Comparison of ENCODE assay signal across 15 mouse cellular contexts in genomic region chr6:31147682-31148081, GRCm38 (mm10).
DNase-seq lines count a peak whose midpoint lies in the region; ATAC-seq and TF ChIP-seq lines count a peak whose summit lies in the region.
"Had no signal": no experiment of that assay in that cellular context is flagged by ENCODE, and none has a peak within 500 bp of the region (broad histone marks: within the 10 kb centered on the region; RNA-seq: fewer than 3 reads in every experiment).

No protein-coding gene starts in this region.

- H3K36me3 ChIP-seq in heart, adult 2 months (ENCODE audit: control insufficient read depth, insufficient read depth, low read length): peaks cover 22% of the 10 kb centered on the region
- H3K36me3 ChIP-seq in heart, embryonic 11.5 days (ENCODE audit: control insufficient read depth, insufficient read depth, low read length): no peaks in the 10 kb centered on the region
- no peaks in the 10 kb centered on the region for H3K36me3 ChIP-seq in kidney, postnatal 0 days (ENCODE audit: insufficient read depth, low read length)
- H3K36me3 ChIP-seq: forebrain, embryonic 12.5 days; heart, embryonic 13.5 days; hindbrain, embryonic 10.5 days; limb, embryonic 15.5 days; midbrain, embryonic 13.5 days had no signal

- TF ChIP-seq CTCF in heart, adult 2 months (IDR thresholded peaks at IDR 0.05): no peak
- TF ChIP-seq CTCF in kidney, postnatal 0 days (IDR thresholded peaks at IDR 0.05; ENCODE audit: low read depth): no peak
- no peak for TF ChIP-seq CTCF in embryonic fibroblast, embryonic 13.5 days (IDR thresholded peaks at IDR 0.05; ENCODE audit: borderline replicate concordance, insufficient read depth, low read length)

- 75% methylated on average over 10 of the region's 10 CpGs for WGBS in heart, adult 2 months
- 71% methylated on average over 10 of the region's 10 CpGs for WGBS in heart, embryonic 11.5 days (ENCODE audit: insufficient replicate concordance)
- 55% methylated on average over 10 of the region's 10 CpGs for WGBS in kidney, postnatal 0 days

- no peak for ATAC-seq in heart, embryonic 11.5 days (replicated peaks; ENCODE audit: insufficient number of reproducible peaks, low FRiP score, low TSS enrichment)
- ATAC-seq in kidney, postnatal 0 days (replicated peaks; ENCODE audit: low FRiP score, low read depth): 0 out of 2 replicates have a peak, but pooled peaks have one; percentile 27
- ATAC-seq in monocyte, adult 5-6 weeks (replicated peaks; ENCODE audit: insufficient number of reproducible peaks, low FRiP score, low TSS enrichment, poor library complexity, severe bottlenecking): no peak
- ATAC-seq: midbrain, embryonic 13.5 days had no signal

- peaks cover 10% of the 10 kb centered on the region for H3K79me2 ChIP-seq in heart, adult 2 months (replicated peaks; ENCODE audit: control insufficient read depth, insufficient read depth, low read length)

- peak; percentile 46 to 51 for DNase-seq in heart, adult 2 months
- DNase-seq in kidney, postnatal 0 days (ENCODE audit: low spot score): peak; percentile 17
- no peak for DNase-seq in kidney, postnatal 25 days
- peak; percentile 56 for DNase-seq in Muller cell, postnatal 12 days (ENCODE audit: inconsistent ontology term)
- DNase-seq in right cerebral cortex, adult 2 months (ENCODE audit: low spot score in 2 of 2): no peak
- DNase-seq: B cell, adult 2 months; thymus, adult 2 months had no signal

- H3K4me2 ChIP-seq in heart, embryonic 11.5 days: no peak overlapping the region
- no peak overlapping the region for H3K4me2 ChIP-seq in kidney, postnatal 0 days (ENCODE audit: low read length)
- H3K4me2 ChIP-seq: forebrain, embryonic 12.5 days; heart, embryonic 13.5 days; limb, embryonic 15.5 days; midbrain, embryonic 13.5 days had no signal

- TF ChIP-seq EP300 in heart, adult 2 months (IDR thresholded peaks at IDR 0.05; ENCODE audit: insufficient read depth, low read depth, low read length): no peak

- H3K27me3 ChIP-seq in heart, adult 2 months (ENCODE audit: control insufficient read depth, insufficient read depth, low read length): no peaks in the 10 kb centered on the region
- H3K27me3 ChIP-seq in heart, embryonic 11.5 days (ENCODE audit: control insufficient read depth, insufficient read depth, low read length): no peaks in the 10 kb centered on the region
- H3K27me3 ChIP-seq in kidney, postnatal 0 days (ENCODE audit: insufficient read depth, low read length): no peaks in the 10 kb centered on the region
- H3K27me3 ChIP-seq: forebrain, embryonic 12.5 days; heart, embryonic 13.5 days; limb, embryonic 15.5 days; midbrain, embryonic 13.5 days had no signal

- peak overlapping the region; percentile 75 for H3K27ac ChIP-seq in heart, adult 2 months
- H3K27ac ChIP-seq in heart, embryonic 11.5 days (ENCODE audit: low read depth, low read length): no peak overlapping the region
- H3K27ac ChIP-seq in kidney, postnatal 0 days: peak overlapping the region; percentile 22; the same call in 1 of the 2 replicates
- H3K27ac ChIP-seq in embryonic fibroblast, embryonic 13.5 days (ENCODE audit: insufficient read depth, low read length): peak overlapping the region; percentile 47
- H3K27ac ChIP-seq: forebrain, embryonic 12.5 days; heart, embryonic 13.5 days; hindbrain, embryonic 10.5 days; limb, embryonic 15.5 days; midbrain, embryonic 13.5 days had no signal

- no peak overlapping the region for H3K9ac ChIP-seq in heart, adult 2 months (ENCODE audit: low read depth, low read length)
- no peak overlapping the region for H3K9ac ChIP-seq in heart, embryonic 11.5 days (ENCODE audit: low read depth, low read length)
- no peak overlapping the region for H3K9ac ChIP-seq in kidney, postnatal 0 days (ENCODE audit: low read depth, low read length)
- H3K9ac ChIP-seq: forebrain, embryonic 12.5 days; heart, embryonic 13.5 days; limb, embryonic 15.5 days; midbrain, embryonic 13.5 days had no signal

- H3K9me3 ChIP-seq in heart, embryonic 11.5 days (replicated peaks; ENCODE audit: control insufficient read depth, low read length): no peaks in the 10 kb centered on the region
- H3K9me3 ChIP-seq in kidney, postnatal 0 days (replicated peaks; ENCODE audit: low read length): no peaks in the 10 kb centered on the region
- H3K9me3 ChIP-seq: forebrain, embryonic 12.5 days; heart, embryonic 13.5 days; hindbrain, embryonic 10.5 days; limb, embryonic 15.5 days; midbrain, embryonic 13.5 days had no signal

- intact Hi-C loops in heart, adult 2 months (cut with DNase I): no loop called here

- H3K4me1 ChIP-seq in heart, adult 2 months (ENCODE audit: control insufficient read depth, insufficient read depth, low read length): peaks cover 25% of the 10 kb centered on the region
- H3K4me1 ChIP-seq in heart, embryonic 11.5 days (ENCODE audit: control insufficient read depth, insufficient read depth, low read length): peaks cover 4% of the 10 kb centered on the region; the same call in 1 of the 2 replicates
- H3K4me1 ChIP-seq in kidney, postnatal 0 days (replicated peaks; ENCODE audit: insufficient read depth, low read length): no peaks in the 10 kb centered on the region
- peaks cover 2% of the 10 kb centered on the region for H3K4me1 ChIP-seq in embryonic fibroblast, embryonic 13.5 days (ENCODE audit: control insufficient read depth, insufficient read depth, low read length)

- H3K4me3 ChIP-seq in heart, adult 2 months: no peak overlapping the region
- H3K4me3 ChIP-seq in heart, embryonic 11.5 days (ENCODE audit: low read depth, low read length): no peak overlapping the region
- H3K4me3 ChIP-seq in kidney, postnatal 0 days (replicated peaks; ENCODE audit: low read depth, low read length): no peak overlapping the region
- H3K4me3 ChIP-seq in embryonic fibroblast, embryonic 13.5 days (ENCODE audit: insufficient read depth, low read length): no peak overlapping the region
- H3K4me3 ChIP-seq: forebrain, embryonic 12.5 days; heart, embryonic 13.5 days; hindbrain, embryonic 10.5 days; limb, embryonic 15.5 days; midbrain, embryonic 13.5 days had no signal

- TF ChIP-seq POLR2A in heart, adult 2 months (IDR thresholded peaks at IDR 0.05; ENCODE audit: insufficient read depth, low read depth, low read length): no peak
- TF ChIP-seq POLR2A in embryonic fibroblast, embryonic 13.5 days (IDR thresholded peaks at IDR 0.05; ENCODE audit: low read depth, low read length): no peak

Comparison
In these comparisons a context has a peak if more than half of its experiments do, and no peak if none do; other contexts are left out.
1. DNase-seq: peak in heart, adult 2 months (2 of 2), kidney, postnatal 0 days (single experiment) and Muller cell, postnatal 12 days (single experiment); none in kidney, postnatal 25 days (0 of 2) and right cerebral cortex, adult 2 months (0 of 2).